Mouse (Mus musculus) adrenal gland, postnatal 10 days (tissue): Measurements from ENCODE around the gene Unc93a. TPM values are rescaled to one million over a fixed set of nuclear protein-coding genes. Genes with fewer than 3 reads are reported as not detected.
"Not testable (repeated sequence)": the region's sequence is repeated elsewhere in the genome, so short reads cannot be mapped to it uniquely, and the experiment has no call there.

Experiments
- DNase-seq: peaks from one replicate; pipeline ENCODE4 v3.0.0; 2021; ENCODE audit warnings: mixed read lengths
- total RNA-seq, 2 experiments: library from RNA; stranded (reverse); gene quantifications; 2 replicates each; pipeline ENCODE4 v1.2.3; 2021

Gene Unc93a
- total RNA-seq, 2 experiments from 2014 or later: 0.27 to 0.39 TPM

GRCm38 (mm10) chr17:13069227-13069626 lies 62.4 kb downstream of the Unc93a start:
- not testable (repeated sequence) for DNase-seq

GRCm38 (mm10) chr17:13067864-13068385 lies 63.7 kb downstream of the Unc93a start:
- DNase-seq: not testable (repeated sequence)

GRCm38 (mm10) chr17:13062882-13063281 lies 68.7 kb downstream of the Unc93a start:
- DNase-seq: not testable (repeated sequence)

DNA sequence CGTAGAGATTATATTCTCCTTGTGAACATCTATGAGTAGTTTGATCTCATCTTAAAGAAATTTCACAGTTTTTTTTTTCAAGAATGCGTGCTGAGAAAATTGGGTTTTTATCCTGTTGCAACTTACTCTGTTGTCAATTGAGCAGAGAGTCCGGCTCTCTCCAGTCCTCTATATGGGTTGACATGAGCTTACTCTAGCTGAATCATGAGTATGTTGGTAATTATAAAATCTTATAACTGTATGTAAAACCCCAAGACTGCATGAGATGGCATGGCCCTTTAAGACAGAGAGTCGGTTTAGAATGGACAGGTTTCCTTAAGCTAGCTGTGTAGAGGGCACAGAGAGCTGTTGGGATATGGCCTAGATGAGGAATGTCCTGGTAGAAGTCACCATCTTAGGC lies 70.8 kb downstream of the Unc93a start, which contains the start of gene Tcp10b:
Gene Tcp10b, plus strand, starts transcription at position 301 of the 400 bp plus-strand sequence.
- not testable (repeated sequence) for DNase-seq

Other genes with a start within 250 kb of the Unc93a start
- gene Pnldc1, start 221.6 kb downstream of the Unc93a start, total RNA-seq: 1 to 10 TPM; 2.2 to 2.8 TPM
- 100 to 1,000 TPM; 235 to 266 TPM for gene Tcp1, start 216.1 kb downstream of the Unc93a start, total RNA-seq
- 100 to 1,000 TPM in 1 of 2 experiments, 10 to 100 TPM in 1; 87.0 to 122 TPM for gene Mrpl18, start 215.5 kb downstream of the Unc93a start, total RNA-seq
- 10 to 100 TPM in 1 of 2 experiments, 1 to 10 TPM in 1; 9.1 to 18.7 TPM for gene Acat3, start 191.2 kb downstream of the Unc93a start, total RNA-seq
- 100 to 1,000 TPM; 108 to 118 TPM for gene Acat2, start 171.1 kb downstream of the Unc93a start, total RNA-seq
- 10 to 100 TPM; 55.3 to 74.7 TPM for gene Wtap, start 137.6 kb downstream of the Unc93a start, total RNA-seq
- gene Sod2, start 125.0 kb downstream of the Unc93a start, total RNA-seq: 100 to 1,000 TPM; 750 to 799 TPM
- not detected for gene Gpr31b, start 79.5 kb downstream of the Unc93a start, total RNA-seq
- gene Tcp10b, start 70.7 kb downstream of the Unc93a start, total RNA-seq: under 1 TPM; 0.51 to 0.82 TPM
- gene Smok2a, start 89.4 kb upstream of the Unc93a start, total RNA-seq: not detected
- not detected for gene Smok2b, start 98.4 kb upstream of the Unc93a start, total RNA-seq
- not detected for gene Tcp10c, start 222.8 kb upstream of the Unc93a start, total RNA-seq